Mouse (Mus musculus): Measurements from ENCODE around the gene Klhl18.
"Not testable (repeated sequence)": the region's sequence is repeated elsewhere in the genome, so short reads cannot be mapped to it uniquely, and the experiment has no call there.

- not testable (repeated sequence) for TF ChIP-seq CTCF (IDR thresholded peaks at IDR 0.05; ENCODE audit: borderline replicate concordance, insufficient read depth, low read length); POLR2A (IDR thresholded peaks at IDR 0.05; ENCODE audit: low read depth, low read length)
Observed at GRCm38 (mm10) chr9:110377655-110378054, 98.8 kb downstream of the Klhl18 start.

All from embryonic fibroblast, embryonic 13.5 days (primary cell).